Mouse (Mus musculus) hindbrain, postnatal 0 days (tissue): ENCODE data around the gene Lats1. TPM values are rescaled to one million over a fixed set of nuclear protein-coding genes. Genes with fewer than 3 reads are reported as not detected.
"Not testable (repeated sequence)": the region's sequence is repeated elsewhere in the genome, so short reads cannot be mapped to it uniquely, and the experiment has no call there.

ENCODE experiments used
- ATAC-seq: fragments of 200-750 bp; cut with Nextera tagmentation; 2 replicates; pipeline ENCODE4 v1.8.0; 2017; ENCODE audit warnings: mild to moderate bottlenecking, moderate TSS enrichment, moderate library complexity
- DNase-seq: peaks from one replicate; pipeline ENCODE4 v3.0.0-alpha.2; 2015; ENCODE audit warnings: low spot score
- H3K27ac ChIP-seq: fragments of 300-500 bp; sonication (generic); 2 replicates; pipeline ENCODE4 v1.5.1; 2014; ENCODE audit warnings: mild to moderate bottlenecking
- H3K27me3 ChIP-seq: fragments of 300-500 bp; sonication (generic); 2 replicates; pipeline ENCODE4 v1.6.1; 2014; ENCODE audit warnings: low read length, mixed read lengths; ENCODE audit not compliant: insufficient read depth
- H3K36me3 ChIP-seq: fragments of 300-500 bp; sonication (generic); 2 replicates; pipeline ENCODE4 v1.6.1; 2014; ENCODE audit warnings: low read length, mixed read lengths; ENCODE audit not compliant: insufficient read depth
- H3K4me1 ChIP-seq: fragments of 300-500 bp; sonication (generic); 2 replicates; pipeline ENCODE4 v1.6.1; 2014; ENCODE audit warnings: antibody characterized with exemption, low read length, mixed read lengths; ENCODE audit not compliant: insufficient read depth
- H3K4me2 ChIP-seq: fragments of 300-500 bp; sonication (generic); 2 replicates; pipeline ENCODE4 v1.6.1; 2014; ENCODE audit warnings: low read depth, mild to moderate bottlenecking, low read length, moderate library complexity, mixed read lengths
- H3K4me3 ChIP-seq: fragments of 300-500 bp; sonication (generic); 2 replicates; pipeline ENCODE4 v1.5.1; 2014; ENCODE audit warnings: low read length
- H3K9ac ChIP-seq: fragments of 300-500 bp; sonication (generic); replicated peaks from 2 replicates; pipeline ENCODE4 v1.6.1; 2014; ENCODE audit warnings: mild to moderate bottlenecking, low read length, moderate library complexity, mixed read lengths
- H3K9me3 ChIP-seq: fragments of 300-500 bp; sonication (generic); 2 replicates; pipeline ENCODE4 v1.6.1; 2016; ENCODE audit warnings: low read length, mixed read lengths
- CTCF ChIP-seq: IDR thresholded peaks from 2 replicates; pipeline ENCODE4 v1.5.1; 2016; ENCODE audit warnings: antibody characterized with exemption, control low read depth, low read depth
- WGBS: fragments of 180-500 bp; shearing (Covaris S2); extraction: QIAGEN DNeasy Blood & Tissue Kit; methylation state at CpG from one replicate; pipeline ENCODE4 v1.1.7; 2014; 5-methylcytosine and 5-hydroxymethylcytosine counted together
- polyA plus RNA-seq: library from polyadenylated mRNA; unstranded; fragments of >200 nt; fragmentation: Nextera tagmentation; extraction: Ambion mirVana; gene quantifications from 2 replicates; pipeline ENCODE4 v1.2.1, GENCODE M21; 2015
- total RNA-seq: library from RNA; depleted of rRNA; stranded (reverse); fragments of >200 nt; gene quantifications from 2 replicates; pipeline ENCODE4 v1.2.3, GENCODE M21; 2014

The Lats1 gene
- total and polyA plus RNA-seq, 2 experiments from 2014 or later, result 7.1 to 39.2 TPM

DNA sequence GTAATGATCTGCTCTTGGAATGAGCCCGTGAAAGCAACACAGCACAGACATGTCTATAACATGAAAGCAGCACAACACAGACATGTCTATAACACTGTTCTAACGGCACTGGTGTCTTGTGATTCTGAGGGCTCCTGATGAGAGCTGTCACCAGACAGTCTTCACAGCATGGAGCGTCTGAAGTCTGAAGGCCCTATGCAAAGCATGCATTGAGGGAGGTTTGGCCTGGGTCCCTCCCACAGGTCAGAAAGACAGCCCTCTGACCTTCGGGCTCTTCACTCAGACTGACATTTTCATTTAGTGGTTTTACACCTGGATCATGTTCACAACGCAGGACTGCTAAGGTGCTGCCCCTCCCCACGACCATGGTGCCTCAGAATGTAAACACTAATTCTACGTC, 34.0 kb downstream of the Lats1 start:
- H3K9me3 ChIP-seq, result no peaks in the 10 kb centered on the region

DNA sequence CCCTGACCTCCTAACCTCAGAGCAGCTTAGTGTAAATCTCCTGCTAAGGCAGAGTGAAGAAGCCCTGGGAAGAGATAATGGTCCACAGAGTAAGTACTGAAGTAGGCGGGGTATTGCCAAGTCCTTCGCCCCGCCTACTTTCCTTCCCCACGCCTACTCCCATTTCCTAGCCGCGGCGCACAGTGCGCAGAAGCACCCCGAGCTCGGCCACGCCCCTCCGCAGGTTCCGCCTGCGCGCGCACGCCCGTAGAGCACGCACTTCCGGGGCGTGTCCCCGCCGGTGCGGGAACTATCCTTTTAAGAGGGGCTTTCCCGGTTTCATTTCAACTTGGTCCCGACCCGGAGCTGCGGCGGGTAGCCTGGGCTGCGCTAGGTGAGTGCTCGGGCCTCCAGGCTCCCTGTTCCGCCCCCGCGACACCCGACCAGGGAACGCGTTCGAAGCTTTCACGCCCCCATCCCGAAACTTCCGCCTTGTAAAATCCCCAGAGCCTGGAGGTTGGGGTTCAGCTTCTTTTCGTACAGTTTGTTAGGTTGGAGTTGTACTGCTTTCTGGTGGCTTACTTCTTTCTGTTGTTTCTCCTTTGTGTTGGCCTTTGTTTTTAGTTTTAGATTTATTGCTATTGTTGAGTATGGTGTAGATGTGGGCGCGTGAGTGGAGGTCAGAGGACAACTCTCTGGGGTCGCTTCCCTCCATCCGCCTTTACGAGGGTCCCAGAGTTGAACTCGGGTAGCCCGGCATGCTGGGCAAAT, 44.9 kb downstream of the Lats1 start, which contains the start of gene Katna1:
Gene Katna1, plus strand, starts transcription at position 250 of the 750 bp plus-strand sequence.
- Histone ChIP-seq H3K27ac (peak within 1 kb of the TSS; percentile 65), H3K4me1 (peaks cover 3% of the 10 kb centered on the region; the same call in 1 of the 2 replicates), H3K36me3 (no peaks in the 10 kb centered on the region), H3K27me3 (no peaks in the 10 kb centered on the region), H3K4me2 (peak within 1 kb of the TSS; percentile 95), H3K9ac (peak within 1 kb of the TSS; percentile 75), H3K9me3 (no peaks in the 10 kb centered on the region), H3K4me3 (peak within 1 kb of the TSS; percentile 97)
- no peak for TF ChIP-seq CTCF
- peak; percentile 99 for ATAC-seq
- under 1% methylated on average over 49 of the region's 49 CpGs for WGBS
- peak; percentile 96 for DNase-seq

More for the DNA sequence above, 34.0 kb downstream of the Lats1 start:
- no peak overlapping the region for H3K4me2 ChIP-seq
- no peak overlapping the region for H3K4me3 ChIP-seq
- H3K36me3 ChIP-seq, result peaks cover 29% of the 10 kb centered on the region; the same call in 1 of the 2 replicates
- H3K27ac ChIP-seq, result no peak overlapping the region
- DNase-seq, result no peak
- no peak for ATAC-seq
- no peak overlapping the region for H3K9ac ChIP-seq
- H3K27me3 ChIP-seq, result no peaks in the 10 kb centered on the region
- no peak for TF ChIP-seq CTCF
- 74% methylated on average over 7 of the region's 7 CpGs for WGBS
- H3K4me1 ChIP-seq, result no peaks in the 10 kb centered on the region

DNA sequence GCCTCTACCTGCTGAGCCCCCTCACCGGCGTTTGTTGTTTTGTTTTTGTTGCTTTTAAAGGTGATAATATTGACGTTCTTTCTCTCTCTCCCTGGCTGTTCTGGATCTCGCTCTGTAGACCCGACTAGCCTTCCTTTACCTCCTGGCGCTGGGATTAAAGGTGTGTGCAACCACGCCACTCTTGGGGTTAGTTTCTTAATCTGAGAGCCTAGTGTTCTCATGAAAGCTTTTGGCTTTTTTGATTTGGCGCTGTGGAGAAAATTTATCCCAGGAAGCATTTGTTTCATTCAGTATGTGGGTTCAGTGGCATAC, 45.4 kb downstream of the Lats1 start:
- 0% methylated on average over 8 of the region's 8 CpGs for WGBS
- no peaks in the 10 kb centered on the region for H3K27me3 ChIP-seq
- peak overlapping the region; percentile 95 for H3K4me2 ChIP-seq
- H3K4me3 ChIP-seq, result peak overlapping the region; percentile 97
- H3K9ac ChIP-seq, result peak overlapping the region; percentile 75
- no peak for ATAC-seq
- peaks cover 3% of the 10 kb centered on the region; the same call in 1 of the 2 replicates for H3K4me1 ChIP-seq
- H3K9me3 ChIP-seq, result no peaks in the 10 kb centered on the region
- DNase-seq, result no peak
- no peaks in the 10 kb centered on the region for H3K36me3 ChIP-seq
- peak overlapping the region; percentile 65 for H3K27ac ChIP-seq
- TF ChIP-seq CTCF, result no peak

DNA sequence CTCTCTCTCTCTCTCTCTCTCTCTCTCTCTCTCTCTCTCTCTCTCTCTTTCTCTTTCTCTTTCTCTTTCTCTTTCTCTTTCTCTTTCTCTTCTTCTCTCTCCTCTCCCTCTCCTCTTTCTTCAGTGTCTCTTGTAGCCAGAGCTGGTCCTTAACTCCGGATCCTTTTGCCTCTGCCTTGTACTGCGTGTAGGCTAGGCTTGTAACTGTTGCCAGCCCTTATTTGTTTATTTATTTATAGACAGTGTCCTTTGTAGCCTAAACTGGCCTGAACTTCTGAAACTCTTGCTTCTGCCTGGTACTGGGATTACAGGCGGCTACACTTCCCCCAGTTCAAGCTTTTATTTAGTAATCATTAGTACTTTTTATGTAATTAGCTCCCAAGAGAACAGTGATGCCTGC, 46.0 kb downstream of the Lats1 start:
- Histone ChIP-seq H3K4me1 (peaks cover 3% of the 10 kb centered on the region; the same call in 1 of the 2 replicates), H3K4me3 (peak overlapping the region; percentile 97), H3K36me3 (no peaks in the 10 kb centered on the region), H3K27me3 (no peaks in the 10 kb centered on the region), H3K27ac (no peak overlapping the region), H3K9ac (no peak overlapping the region), H3K9me3 (no peaks in the 10 kb centered on the region), H3K4me2 (peak overlapping the region; percentile 95)
- ATAC-seq (no peak), DNase-seq (no peak)
- no peak for TF ChIP-seq CTCF
- 28% methylated on average over 3 of the region's 3 CpGs for whole genome bisulfite sequencing

DNA sequence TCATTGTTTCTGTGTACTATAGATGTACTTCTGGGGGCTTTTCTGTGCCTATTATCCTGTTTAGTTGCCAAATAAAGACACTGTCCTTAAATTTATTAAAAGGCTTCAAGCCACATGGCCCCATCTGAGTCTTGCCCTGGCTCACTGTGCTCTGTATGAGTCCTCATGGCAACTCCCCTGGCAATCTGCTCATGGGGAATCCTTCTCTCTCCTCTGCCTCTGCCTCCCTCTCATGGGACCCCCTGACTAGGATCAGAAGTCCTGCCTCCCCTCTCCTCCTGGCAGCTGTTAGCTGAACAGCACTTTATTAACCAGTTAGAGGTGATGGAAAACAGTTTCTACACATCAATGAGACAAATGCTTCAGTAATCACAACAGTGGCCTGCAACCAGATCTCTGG, 50.6 kb downstream of the Lats1 start:
- Histone ChIP-seq H3K4me2 (no peak overlapping the region), H3K27me3 (no peaks in the 10 kb centered on the region), H3K9me3 (no peaks in the 10 kb centered on the region), H3K4me1 (peaks cover 3% of the 10 kb centered on the region; the same call in 1 of the 2 replicates), H3K27ac (no peak overlapping the region), H3K9ac (no peak overlapping the region), H3K36me3 (no peaks in the 10 kb centered on the region), H3K4me3 (no peak overlapping the region)
- TF ChIP-seq CTCF, result no peak
- no peak for DNase-seq
- ATAC-seq, result no peak

DNA sequence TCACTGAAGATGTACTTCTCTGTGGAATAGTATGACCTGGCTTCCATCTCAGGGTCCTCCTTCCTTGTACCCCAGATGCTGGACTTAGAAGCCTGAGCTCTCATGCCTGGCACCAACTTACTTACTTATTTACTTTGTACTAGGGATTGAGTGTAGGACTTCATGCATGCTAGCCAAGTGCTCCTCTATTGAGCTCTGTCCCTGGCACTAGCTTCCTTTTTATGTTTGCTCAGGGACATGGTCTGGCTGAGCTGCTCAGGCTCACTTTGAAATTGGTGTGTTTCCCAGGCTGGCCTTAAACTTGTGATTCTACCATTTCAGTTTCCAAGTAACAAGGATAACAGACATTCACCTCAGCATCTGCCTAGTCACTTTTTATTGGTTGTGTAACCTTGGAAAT, 56.1 kb downstream of the Lats1 start:
- 0 out of 2 replicates have a peak overlapping the region, but pooled peaks have one; percentile 11 for H3K27ac ChIP-seq
- no peaks in the 10 kb centered on the region for H3K9me3 ChIP-seq
- TF ChIP-seq CTCF, result no peak
- no peak overlapping the region for H3K4me2 ChIP-seq
- no peaks in the 10 kb centered on the region for H3K4me1 ChIP-seq
- H3K36me3 ChIP-seq, result no peaks in the 10 kb centered on the region
- DNase-seq (peak; percentile 43), ATAC-seq (peak; percentile 74; the same call in 1 of the 2 replicates)
- no peak overlapping the region for H3K4me3 ChIP-seq
- H3K27me3 ChIP-seq, result no peaks in the 10 kb centered on the region
- H3K9ac ChIP-seq, result no peak overlapping the region

GRCm38 (mm10) chr10:7737914-7738313, 56.9 kb downstream of the Lats1 start:
- H3K9ac ChIP-seq, result no peak overlapping the region
- WGBS, result 82% methylated on average over 3 of the region's 3 CpGs
- TF ChIP-seq CTCF, result no peak
- no peaks in the 10 kb centered on the region for H3K4me1 ChIP-seq
- DNase-seq, result no peak
- ATAC-seq, result no peak
- no peaks in the 10 kb centered on the region for H3K27me3 ChIP-seq
- no peak overlapping the region for H3K4me3 ChIP-seq
- H3K9me3 ChIP-seq, result no peaks in the 10 kb centered on the region
- H3K36me3 ChIP-seq, result peaks cover 2% of the 10 kb centered on the region; the same call in 1 of the 2 replicates
- no peak overlapping the region for H3K27ac ChIP-seq
- H3K4me2 ChIP-seq, result no peak overlapping the region

- H3K9ac ChIP-seq, H3K27me3 ChIP-seq, H3K4me1 ChIP-seq, H3K4me2 ChIP-seq, H3K27ac ChIP-seq, ATAC-seq, DNase-seq, H3K9me3 ChIP-seq, H3K4me3 ChIP-seq: not testable (repeated sequence)
- WGBS, result 96% methylated on average over 6 of the region's 6 CpGs
- H3K36me3 ChIP-seq, result peaks cover 35% of the 10 kb centered on the region
Measured at GRCm38 (mm10) chr10:7745528-7745927, 64.5 kb downstream of the Lats1 start.
